Mouse (Mus musculus): Measurements from ENCODE around the gene Zfp445. TPM values are rescaled to one million over a fixed set of nuclear protein-coding genes. Genes with fewer than 3 reads are reported as not detected.

Gene Zfp445
- polyA plus RNA-seq (2016; fragmentation: Nextera tagmentation; extraction: Ambion mirVana), result 121 and 122 TPM in 2 replicates

DNA sequence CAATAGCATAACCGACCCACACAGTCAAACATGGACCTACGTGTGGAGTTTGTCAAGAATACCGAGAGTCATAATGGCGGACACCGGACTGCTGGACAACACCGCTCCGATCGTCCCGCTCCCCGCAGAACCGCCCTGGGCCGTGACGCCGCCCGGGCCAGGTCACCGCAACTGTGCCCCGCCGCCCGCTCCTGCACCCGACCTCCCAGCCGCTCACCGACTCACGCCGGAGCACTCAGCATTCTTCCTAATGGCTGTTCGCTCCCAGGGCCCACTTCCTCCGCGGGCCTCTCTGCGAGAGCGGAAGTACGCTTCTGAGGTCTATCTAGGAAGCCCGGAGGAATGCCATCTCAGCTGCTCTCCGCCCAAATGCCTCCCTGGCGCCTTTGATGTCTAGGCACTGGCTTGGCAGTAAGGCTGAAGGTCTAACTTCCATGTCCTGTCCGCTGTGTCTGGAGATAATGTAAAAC, at the start of gene Zfp445:
TSS of gene Zfp445 (minus strand) at position 310 of the 470 bp plus-strand sequence.
- Histone ChIP-seq H3K27ac (peak within 1 kb of the TSS; percentile 68; the same call in 1 of the 2 replicates), H3K4me3 (replicated peaks) (peak within 1 kb of the TSS; percentile 87), H3K36me3 (replicated peaks) (peaks cover 22% of the 10 kb centered on the region), H3K4me1 (peaks cover 15% of the 10 kb centered on the region), H3K9me3 (peaks cover 9% of the 10 kb centered on the region; the same call in 1 of the 2 replicates), H3K27me3 (no peaks in the 10 kb centered on the region), H3K9ac (peak within 1 kb of the TSS; percentile 89), H3K4me2 (peak within 1 kb of the TSS; percentile 76)
- under 1% methylated on average over 34 of the region's 34 CpGs for WGBS
- ATAC-seq (ENCODE audit: low FRiP score), result peak; percentile 95

DNA sequence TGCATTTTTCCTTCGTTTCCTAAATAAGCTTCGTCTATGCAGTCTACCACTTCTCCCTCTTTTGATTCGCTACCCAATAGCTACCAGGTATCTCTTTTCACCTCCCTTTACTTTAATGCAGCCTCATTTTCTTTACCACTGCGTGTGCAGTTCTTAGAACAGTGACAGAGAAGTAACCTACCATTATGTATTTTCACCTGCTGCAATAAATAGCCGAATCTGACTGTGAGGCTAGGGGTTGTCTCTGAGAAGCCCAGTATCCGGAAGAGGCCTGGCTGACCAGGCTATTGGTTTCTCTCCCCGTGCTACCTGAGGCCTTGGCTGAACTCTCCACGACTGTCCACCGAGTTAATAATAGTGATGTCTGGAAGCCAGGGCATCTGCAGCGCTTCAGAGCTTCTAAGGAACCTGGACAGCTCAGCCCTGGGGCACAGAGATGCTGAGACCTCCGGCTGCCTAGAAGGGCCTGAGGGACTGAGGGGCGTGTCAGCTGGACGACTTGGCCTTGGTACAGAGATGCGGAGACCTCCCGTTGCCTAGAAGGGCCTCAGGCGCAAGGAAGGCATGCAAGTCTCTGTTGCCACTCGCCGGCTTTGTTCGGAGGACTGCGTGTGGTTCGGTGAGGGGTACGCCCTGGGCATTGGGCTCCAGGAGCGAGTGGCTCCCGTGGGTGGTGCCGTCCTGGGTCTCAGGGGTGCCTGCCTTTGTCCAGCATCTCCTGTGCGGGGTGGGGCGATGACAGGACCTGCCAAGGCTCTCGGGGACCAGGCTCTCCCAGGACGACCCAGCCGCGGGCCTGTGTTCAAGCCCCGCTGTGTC, 37.1 kb upstream of the Zfp445 start:
- no peaks in the 10 kb centered on the region for H3K27me3 ChIP-seq
- H3K4me1 ChIP-seq, result peaks cover 10% of the 10 kb centered on the region
- peak overlapping the region; percentile 70 for H3K4me2 ChIP-seq
- ATAC-seq (ENCODE audit: low FRiP score), result peak; percentile 98
- peaks cover 17% of the 10 kb centered on the region for H3K36me3 ChIP-seq (replicated peaks)
- 0 out of 2 replicates have a peak overlapping the region, but pooled peaks have one; percentile 56 for H3K27ac ChIP-seq
- peak overlapping the region; percentile 60 for H3K4me3 ChIP-seq (replicated peaks)
- WGBS, result 12% methylated on average over 32 of the region's 32 CpGs
- H3K9ac ChIP-seq, result peak overlapping the region; percentile 75
- H3K9me3 ChIP-seq, result 0 out of 2 replicates have a peak, but pooled peaks cover 5% of the 10 kb centered on the region

DNA sequence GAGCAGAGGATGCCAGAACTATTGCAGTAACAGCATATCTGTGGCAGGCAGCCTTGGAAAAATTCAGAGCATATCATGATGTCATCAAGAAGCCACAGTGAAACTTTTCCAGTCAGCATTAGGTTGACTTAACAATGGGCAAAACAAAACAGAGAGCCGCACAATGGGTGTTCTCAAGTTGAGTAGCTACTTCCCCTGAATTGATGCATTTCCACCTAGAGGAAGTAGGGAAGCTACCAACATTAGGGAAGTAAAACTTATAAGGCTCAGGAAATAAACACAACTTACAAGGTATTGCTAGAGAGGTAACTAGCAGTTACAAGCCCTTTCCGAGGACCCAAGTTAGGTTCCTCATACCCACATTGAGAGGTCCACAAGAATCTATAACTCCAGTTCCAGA, 35.2 kb upstream of the Zfp445 start:
- H3K9ac ChIP-seq, result no peak overlapping the region
- no peak overlapping the region for H3K4me3 ChIP-seq (replicated peaks)
- H3K4me1 ChIP-seq, result peaks cover 10% of the 10 kb centered on the region
- no peak for ATAC-seq (ENCODE audit: low FRiP score)
- no peaks in the 10 kb centered on the region for H3K27me3 ChIP-seq
- no peak overlapping the region for H3K4me2 ChIP-seq
- peaks cover 3% of the 10 kb centered on the region for H3K36me3 ChIP-seq (replicated peaks)
- WGBS, result 95% methylated on average over 2 of the region's 2 CpGs
- peaks cover under 1% of the 10 kb centered on the region; the same call in 1 of the 2 replicates for H3K9me3 ChIP-seq
- H3K27ac ChIP-seq, result no peak overlapping the region

DNA sequence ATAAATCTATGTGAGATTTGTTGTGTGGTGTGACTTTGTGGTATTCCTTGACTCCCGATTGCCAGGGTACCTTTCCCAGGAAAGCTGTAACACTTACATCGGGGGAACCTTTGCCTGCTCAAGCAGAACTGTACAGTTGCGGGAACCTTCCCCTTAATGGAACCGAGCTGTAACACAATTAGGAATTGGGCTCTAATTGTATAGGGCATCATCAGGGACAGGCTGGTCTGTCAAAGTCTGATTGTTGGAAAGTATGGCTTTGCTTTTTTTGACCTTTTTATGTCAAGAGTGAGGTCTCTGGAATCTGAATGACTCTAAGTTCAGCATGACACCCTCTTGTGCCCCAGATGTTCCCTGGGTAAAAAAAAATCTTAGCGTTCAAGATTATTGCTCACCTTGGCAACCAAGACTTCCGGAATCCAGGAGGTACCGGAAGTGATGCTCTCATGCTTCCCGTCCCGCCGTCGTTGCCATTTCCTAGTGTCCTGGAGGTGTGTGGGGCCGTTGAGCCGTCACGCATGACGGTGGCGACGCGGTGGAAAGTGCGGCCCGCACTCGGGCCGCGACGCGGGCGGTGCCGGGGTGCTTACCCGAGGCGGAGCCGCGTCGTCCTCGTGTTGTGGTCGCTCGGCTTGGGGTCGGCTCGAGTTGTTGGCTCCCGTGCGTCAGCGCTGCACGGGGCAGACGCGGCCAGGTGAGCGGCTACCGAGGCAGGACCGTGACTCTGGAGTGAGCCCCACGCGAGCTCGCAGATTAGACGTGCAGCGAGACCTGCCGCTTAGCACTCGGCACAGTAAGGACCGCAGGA, 20.8 kb upstream of the Zfp445 start:
- H3K27ac ChIP-seq, result no peak overlapping the region
- WGBS, result 7% methylated on average over 54 of the region's 54 CpGs

DNA sequence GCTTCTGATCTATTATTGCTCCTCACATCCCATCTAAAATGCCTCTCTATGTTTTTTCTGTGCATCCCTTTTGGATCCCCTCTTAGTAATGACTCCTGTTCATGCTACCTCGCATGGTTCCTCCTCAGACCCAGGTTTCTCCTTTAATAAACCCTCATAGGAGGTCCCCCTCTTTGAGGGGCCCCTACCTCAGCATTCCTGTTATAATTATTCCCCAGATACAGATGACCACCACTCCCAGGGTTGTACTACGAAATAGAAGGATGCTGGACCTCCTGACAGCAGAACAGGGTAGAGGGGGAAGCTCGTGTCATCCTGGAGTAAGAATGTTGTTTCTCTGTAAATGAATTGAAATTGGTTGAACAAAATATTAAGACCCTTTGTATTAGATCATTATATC, 19.6 kb upstream of the Zfp445 start, which contains the start of gene Zkscan7:
TSS of gene Zkscan7 (plus strand) at position 301 of the 400 bp plus-strand sequence.
- Histone ChIP-seq H3K4me3 (replicated peaks) (peak within 1 kb of the TSS; percentile 75), H3K4me2 (peak within 1 kb of the TSS; percentile 86), H3K36me3 (replicated peaks) (no peaks in the 10 kb centered on the region; the same call in 1 of the 2 replicates), H3K4me1 (peaks cover 13% of the 10 kb centered on the region), H3K9ac (no peak within 1 kb of the TSS), H3K27ac (no peak within 1 kb of the TSS), H3K9me3 (no peaks in the 10 kb centered on the region), H3K27me3 (0 out of 2 replicates have a peak, but pooled peaks cover 4% of the 10 kb centered on the region)
- no peak for ATAC-seq (ENCODE audit: low FRiP score)
- WGBS, result 88% methylated on average over 3 of the region's 3 CpGs

More for the DNA sequence above, 20.8 kb upstream of the Zfp445 start:
- ATAC-seq (ENCODE audit: low FRiP score), result peak; percentile 88
- Histone ChIP-seq H3K4me2 (peak overlapping the region; percentile 86), H3K9ac (peak overlapping the region; percentile 63), H3K36me3 (replicated peaks) (no peaks in the 10 kb centered on the region; the same call in 1 of the 2 replicates), H3K9me3 (no peaks in the 10 kb centered on the region), H3K4me3 (replicated peaks) (peak overlapping the region; percentile 75), H3K4me1 (peaks cover 13% of the 10 kb centered on the region), H3K27me3 (0 out of 2 replicates have a peak, but pooled peaks cover 4% of the 10 kb centered on the region)

DNA sequence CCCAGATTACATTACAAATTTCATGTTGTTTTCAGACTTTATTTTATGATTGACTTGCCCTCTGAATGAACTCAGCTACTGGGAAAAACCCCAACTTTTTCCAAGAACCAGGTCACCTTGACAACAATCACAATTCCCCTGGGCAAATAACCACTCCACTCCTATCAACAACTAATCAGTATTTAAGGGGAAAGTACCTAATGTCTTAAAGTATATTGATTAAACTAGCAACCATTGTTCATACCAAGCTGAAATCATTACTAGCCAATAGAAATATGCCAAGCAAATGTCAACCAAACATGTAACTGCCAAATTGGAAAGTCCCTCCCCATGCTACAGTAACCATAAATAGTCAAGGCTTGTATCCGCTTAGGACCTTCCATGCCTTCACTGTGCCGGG, 9.3 kb upstream of the Zfp445 start:
- H3K36me3 ChIP-seq (replicated peaks), result no peaks in the 10 kb centered on the region
- WGBS, result 97% methylated on average over 2 of the region's 2 CpGs
- no peak for ATAC-seq (ENCODE audit: low FRiP score)
- H3K27ac ChIP-seq, result no peak overlapping the region
- no peak overlapping the region for H3K9ac ChIP-seq
- H3K4me2 ChIP-seq, result no peak overlapping the region
- H3K4me3 ChIP-seq (replicated peaks), result no peak overlapping the region
- H3K4me1 ChIP-seq, result no peaks in the 10 kb centered on the region
- H3K27me3 ChIP-seq, result no peaks in the 10 kb centered on the region
- H3K9me3 ChIP-seq, result no peaks in the 10 kb centered on the region; the same call in 1 of the 2 replicates

DNA sequence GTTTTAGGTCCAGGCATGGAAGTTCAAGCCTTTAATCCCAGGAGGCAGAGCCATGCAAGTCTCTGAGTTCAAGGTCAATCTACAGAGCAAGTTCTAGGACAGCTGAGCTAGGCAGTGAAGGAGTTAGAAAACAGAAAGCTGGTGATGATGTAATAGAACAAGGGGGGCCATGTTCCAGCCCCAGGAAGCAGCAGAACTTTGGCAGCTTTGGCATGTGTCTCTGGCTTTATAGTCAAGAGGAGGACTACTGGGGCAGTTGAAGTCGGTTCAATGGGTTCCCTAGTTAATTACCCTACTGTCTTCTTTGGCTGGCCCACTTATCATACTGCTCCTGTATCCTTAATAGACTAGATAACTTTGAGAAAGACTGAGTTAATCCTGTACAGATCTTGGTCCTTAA, 8.8 kb upstream of the Zfp445 start:
- H3K4me1 ChIP-seq, result no peaks in the 10 kb centered on the region
- no peaks in the 10 kb centered on the region for H3K27me3 ChIP-seq
- ATAC-seq (ENCODE audit: low FRiP score), result no peak
- H3K27ac ChIP-seq, result no peak overlapping the region
- H3K4me2 ChIP-seq, result no peak overlapping the region
- H3K36me3 ChIP-seq (replicated peaks), result no peaks in the 10 kb centered on the region
- no peaks in the 10 kb centered on the region; the same call in 1 of the 2 replicates for H3K9me3 ChIP-seq
- H3K9ac ChIP-seq, result no peak overlapping the region
- 69% methylated on average over 1 of the region's 1 CpGs for WGBS
- no peak overlapping the region for H3K4me3 ChIP-seq (replicated peaks)

DNA sequence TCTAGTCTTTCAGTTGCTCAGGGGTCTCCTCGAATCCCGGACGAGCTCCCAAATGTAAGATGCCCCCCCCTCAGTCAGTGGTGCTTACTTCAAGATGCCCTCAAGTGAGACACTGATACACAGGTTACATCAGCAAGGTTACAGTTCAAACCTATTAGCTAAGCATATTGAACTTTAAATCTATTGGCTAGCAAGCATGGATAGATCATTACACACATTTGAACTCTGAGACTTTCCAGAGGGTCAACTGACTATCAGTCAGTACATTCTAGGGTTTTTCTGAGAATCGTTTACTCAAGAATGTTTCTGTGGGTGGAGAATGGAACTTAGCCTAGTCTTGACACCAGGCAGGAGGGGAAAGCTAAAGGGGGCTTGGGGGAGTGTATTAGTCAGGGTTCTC, 6.8 kb upstream of the Zfp445 start:
- ATAC-seq (ENCODE audit: low FRiP score), result no peak
- 88% methylated on average over 4 of the region's 4 CpGs for WGBS
- H3K9ac ChIP-seq, result no peak overlapping the region

DNA sequence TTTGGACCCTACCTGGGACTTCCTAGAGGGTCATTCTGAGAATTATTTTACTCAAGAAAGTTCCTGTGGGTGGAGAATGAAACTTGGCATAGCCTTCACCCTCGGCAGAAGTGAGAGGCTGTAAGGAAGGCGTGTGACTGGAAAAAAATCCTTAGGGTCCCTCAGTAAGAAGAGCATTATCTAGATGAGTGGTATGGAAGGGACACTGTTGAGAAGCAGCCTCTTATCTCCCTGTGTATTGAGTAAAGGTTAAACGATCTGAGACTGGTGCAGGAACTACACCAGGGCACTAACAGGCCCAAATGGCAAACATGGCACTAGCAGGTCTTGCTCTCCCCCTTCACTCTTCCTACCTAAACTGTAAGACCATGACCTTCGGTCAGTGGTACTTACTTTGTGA, 386 bp upstream of the Zfp445 start:
- no peak for ATAC-seq (ENCODE audit: low FRiP score)
- peaks cover 18% of the 10 kb centered on the region for H3K36me3 ChIP-seq (replicated peaks)
- no peaks in the 10 kb centered on the region for H3K27me3 ChIP-seq
- no peak overlapping the region for H3K27ac ChIP-seq
- peaks cover 15% of the 10 kb centered on the region for H3K4me1 ChIP-seq
- H3K9ac ChIP-seq, result no peak overlapping the region; the same call in 1 of the 2 replicates
- H3K4me3 ChIP-seq (replicated peaks), result peak overlapping the region; percentile 87
- H3K9me3 ChIP-seq, result peaks cover 6% of the 10 kb centered on the region; the same call in 1 of the 2 replicates
- peak overlapping the region; percentile 76 for H3K4me2 ChIP-seq
- WGBS, result 89% methylated on average over 4 of the region's 4 CpGs

More for the DNA sequence above, 6.8 kb upstream of the Zfp445 start:
- Histone ChIP-seq H3K4me2 (no peak overlapping the region), H3K4me3 (replicated peaks) (no peak overlapping the region), H3K27ac (no peak overlapping the region), H3K4me1 (no peaks in the 10 kb centered on the region), H3K36me3 (replicated peaks) (no peaks in the 10 kb centered on the region), H3K9me3 (no peaks in the 10 kb centered on the region; the same call in 1 of the 2 replicates), H3K27me3 (no peaks in the 10 kb centered on the region)

DNA sequence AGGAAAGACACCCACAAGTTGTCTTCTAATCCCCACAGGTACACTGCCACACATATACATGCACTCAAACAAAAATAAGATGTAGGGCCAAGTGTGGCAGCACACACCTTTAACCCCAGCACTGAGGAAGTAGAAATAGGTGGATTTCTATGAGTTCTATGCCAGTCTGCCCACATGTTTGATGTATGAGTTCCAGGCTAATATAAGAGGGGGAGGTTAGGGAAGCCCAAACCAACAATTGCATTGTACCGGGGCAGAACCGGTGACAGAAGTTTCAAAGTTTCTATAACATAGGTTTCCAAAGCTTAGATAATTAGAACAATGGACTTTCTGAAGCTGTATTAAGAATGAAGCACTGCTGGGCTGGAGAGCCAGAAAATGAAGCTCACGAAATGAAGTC, 958 bp downstream of the Zfp445 start:
- 0 out of 2 replicates have a peak, but pooled peaks cover 16% of the 10 kb centered on the region for H3K9me3 ChIP-seq
- peak overlapping the region; percentile 89 for H3K9ac ChIP-seq
- H3K4me3 ChIP-seq (replicated peaks), result peak overlapping the region; percentile 87
- peaks cover 15% of the 10 kb centered on the region for H3K4me1 ChIP-seq
- H3K36me3 ChIP-seq (replicated peaks), result peaks cover 31% of the 10 kb centered on the region
- peak overlapping the region; percentile 76 for H3K4me2 ChIP-seq
- no peaks in the 10 kb centered on the region for H3K27me3 ChIP-seq
- 67% methylated on average over 3 of the region's 3 CpGs for WGBS
- no peak overlapping the region for H3K27ac ChIP-seq
- no peak for ATAC-seq (ENCODE audit: low FRiP score)

DNA sequence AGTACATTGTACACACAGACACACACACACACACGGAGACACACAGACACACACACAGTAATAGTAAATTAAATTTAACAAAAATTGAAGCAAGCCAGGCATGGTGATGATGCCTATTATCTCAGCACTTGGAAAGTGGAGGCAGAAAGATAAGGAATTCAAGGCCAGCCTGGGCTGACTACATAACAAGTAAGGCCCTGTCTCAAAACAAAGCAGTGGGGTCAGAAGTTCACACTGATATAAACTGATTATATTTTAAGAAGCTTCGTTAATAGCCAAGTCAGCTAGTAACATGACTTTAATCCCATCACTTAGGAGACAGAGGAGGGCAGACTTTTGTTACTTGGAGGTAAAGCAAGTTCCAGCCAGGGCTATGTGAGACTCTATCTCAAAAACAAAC, 2.1 kb downstream of the Zfp445 start:
- H3K9ac ChIP-seq, result no peak overlapping the region
- H3K36me3 ChIP-seq (replicated peaks), result peaks cover 42% of the 10 kb centered on the region
- no peak overlapping the region for H3K27ac ChIP-seq
- peak overlapping the region; percentile 2; the same call in 1 of the 2 replicates for H3K4me2 ChIP-seq
- ATAC-seq (ENCODE audit: low FRiP score), result no peak
- no peaks in the 10 kb centered on the region for H3K27me3 ChIP-seq
- H3K9me3 ChIP-seq, result peaks cover 21% of the 10 kb centered on the region; the same call in 1 of the 2 replicates
- peaks cover 15% of the 10 kb centered on the region for H3K4me1 ChIP-seq
- 86% methylated on average over 2 of the region's 2 CpGs for WGBS
- no peak overlapping the region for H3K4me3 ChIP-seq (replicated peaks)

DNA sequence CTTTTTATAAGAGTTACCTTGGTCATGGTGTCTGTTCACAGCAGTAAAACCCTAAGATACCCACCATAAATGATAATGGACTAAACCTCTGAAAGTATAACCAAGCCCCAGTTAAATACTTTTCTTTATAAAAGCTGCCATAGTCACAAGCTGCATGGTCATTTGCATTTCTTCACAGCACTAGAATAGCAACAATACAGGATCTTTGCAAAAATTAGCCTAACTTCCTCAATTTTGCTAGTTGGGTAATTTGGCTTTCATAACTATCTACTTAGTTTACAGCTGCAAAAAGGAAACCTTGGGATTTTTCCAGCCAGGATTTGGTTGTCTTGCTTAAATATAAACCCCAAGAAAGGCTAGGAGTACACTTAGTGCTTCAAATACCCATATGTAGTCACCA, 5.1 kb downstream of the Zfp445 start:
- Histone ChIP-seq H3K4me1 (peaks cover 15% of the 10 kb centered on the region), H3K27me3 (no peaks in the 10 kb centered on the region), H3K36me3 (replicated peaks) (peaks cover 69% of the 10 kb centered on the region), H3K9ac (no peak overlapping the region), H3K4me2 (no peak overlapping the region), H3K9me3 (peaks cover 16% of the 10 kb centered on the region; the same call in 1 of the 2 replicates), H3K4me3 (replicated peaks) (no peak overlapping the region), H3K27ac (no peak overlapping the region)
- no peak for ATAC-seq (ENCODE audit: low FRiP score)

Measured in forebrain, embryonic 12.5 days (tissue).